Mouse (Mus musculus): ENCODE results near the gene Rbm11. TPM values are rescaled to one million over a fixed set of nuclear protein-coding genes. Genes with fewer than 3 reads are reported as not detected.

The Rbm11 gene
- polyA plus RNA-seq, 1 experiment from 2014 or later: 0.46 TPM

Other genes starting within 250 kb of the Rbm11 start
- 0.99 and 1.2 TPM in 2 replicates for gene Lipi, start 6.8 kb upstream of the Rbm11 start, polyA plus RNA-seq (2015; fragmentation: Nextera tagmentation; extraction: Ambion mirVana)
- 34.5 and 36.1 TPM in 2 replicates for gene Hspa13, start 174.3 kb downstream of the Rbm11 start, polyA plus RNA-seq (2015; fragmentation: Nextera tagmentation; extraction: Ambion mirVana)